Mouse (Mus musculus) forebrain, embryonic 16.5 days (tissue): ENCODE data around the gene Gpd1. TPM values are rescaled to one million over a fixed set of nuclear protein-coding genes. Genes with fewer than 3 reads are reported as not detected.

Source experiments
- ATAC-seq: fragments of 200-750 bp; cut with Nextera tagmentation; 2 replicates; pipeline ENCODE4 v1.8.0; 2017; ENCODE audit warnings: mild to moderate bottlenecking, moderate library complexity
- H3K27ac ChIP-seq: fragments of 300-500 bp; sonication (generic); 2 replicates; pipeline ENCODE4 v1.5.1; 2014; ENCODE audit warnings: low read length, control low read depth
- H3K27me3 ChIP-seq: fragments of 300-500 bp; sonication (generic); replicated peaks from 2 replicates; pipeline ENCODE4 v1.6.1; 2014; ENCODE audit warnings: low read length; ENCODE audit not compliant: control insufficient read depth, insufficient read depth
- H3K36me3 ChIP-seq: fragments of 300-500 bp; sonication (generic); 2 replicates; pipeline ENCODE4 v1.6.1; 2014; ENCODE audit not compliant: control insufficient read depth, insufficient read depth
- H3K4me1 ChIP-seq: fragments of 300-500 bp; sonication (generic); replicated peaks from 2 replicates; pipeline ENCODE4 v1.6.1; 2014; ENCODE audit warnings: low read length; ENCODE audit not compliant: control insufficient read depth, insufficient read depth
- H3K4me2 ChIP-seq: fragments of 300-500 bp; sonication (generic); 2 replicates; pipeline ENCODE4 v1.6.1; 2014; ENCODE audit warnings: mild to moderate bottlenecking, low read length, control low read depth
- H3K4me3 ChIP-seq: fragments of 300-500 bp; sonication (generic); replicated peaks from 2 replicates; pipeline ENCODE4 v1.5.1; 2014; ENCODE audit warnings: mild to moderate bottlenecking, low read length, control low read depth
- H3K9ac ChIP-seq: fragments of 300-500 bp; sonication (generic); replicated peaks from 2 replicates; pipeline ENCODE4 v1.6.1; 2014; ENCODE audit warnings: low read depth, low read length, control low read depth
- H3K9me3 ChIP-seq: fragments of 300-500 bp; sonication (generic); 2 replicates; pipeline ENCODE4 v1.6.1; 2016; ENCODE audit warnings: low read length; ENCODE audit not compliant: control insufficient read depth
- whole genome bisulfite sequencing: fragments of 180-500 bp; shearing (Covaris S2); extraction: QIAGEN DNeasy Blood & Tissue Kit; methylation state at CpG from one replicate; pipeline ENCODE4 v1.1.7; 2014; 5-methylcytosine and 5-hydroxymethylcytosine counted together
- polyA plus RNA-seq: library from polyadenylated mRNA; unstranded; fragments of >200 nt; fragmentation: Nextera tagmentation; extraction: Ambion mirVana; gene quantifications from 2 replicates; pipeline ENCODE4 v1.2.1, GENCODE M21; 2015

Gpd1 gene
- polyA plus RNA-seq, 1 experiment from 2014 or later: 2.4 TPM

- H3K9me3 ChIP-seq: no peaks in the 10 kb centered on the region
- no peaks in the 10 kb centered on the region for H3K27me3 ChIP-seq
- H3K4me2 ChIP-seq: 0 out of 2 replicates have a peak overlapping the region, but pooled peaks have one; percentile 7
- peak; percentile 81 for ATAC-seq
- H3K9ac ChIP-seq: 0 out of 2 replicates have a peak overlapping the region, but pooled peaks have one; percentile 15
- H3K4me3 ChIP-seq: no peak overlapping the region
- no peaks in the 10 kb centered on the region for H3K36me3 ChIP-seq
- peak overlapping the region; percentile 6 for H3K27ac ChIP-seq
- 23% methylated on average over 8 of the region's 8 CpGs for WGBS
- peaks cover 29% of the 10 kb centered on the region for H3K4me1 ChIP-seq
Measured at GRCm38 (mm10) chr15:99677089-99677488, 40.2 kb upstream of the Gpd1 start.

- no peak overlapping the region for H3K4me2 ChIP-seq
- WGBS: 18% methylated on average over 13 of the region's 13 CpGs
Measured at GRCm38 (mm10) chr15:99678063-99678800, 39.1 kb upstream of the Gpd1 start.

GRCm38 (mm10) chr15:99679008-99679407, 38.3 kb upstream of the Gpd1 start:
- no peak overlapping the region for H3K4me3 ChIP-seq
- WGBS: 70% methylated on average over 7 of the region's 7 CpGs
- no peaks in the 10 kb centered on the region for H3K9me3 ChIP-seq
- no peak overlapping the region for H3K4me2 ChIP-seq
- no peak overlapping the region for H3K9ac ChIP-seq
- ATAC-seq: no peak
- H3K27ac ChIP-seq: no peak overlapping the region
- H3K27me3 ChIP-seq: no peaks in the 10 kb centered on the region
- peaks cover 22% of the 10 kb centered on the region for H3K4me1 ChIP-seq
- H3K36me3 ChIP-seq: no peaks in the 10 kb centered on the region

More at GRCm38 (mm10) chr15:99678063-99678800, 39.1 kb upstream of the Gpd1 start:
- Histone ChIP-seq H3K27me3 (no peaks in the 10 kb centered on the region), H3K9me3 (no peaks in the 10 kb centered on the region), H3K36me3 (no peaks in the 10 kb centered on the region), H3K4me3 (no peak overlapping the region), H3K4me1 (peaks cover 23% of the 10 kb centered on the region), H3K9ac (no peak overlapping the region), H3K27ac (no peak overlapping the region)
- no peak for ATAC-seq

- no peak for ATAC-seq
- Histone ChIP-seq H3K36me3 (no peaks in the 10 kb centered on the region), H3K4me1 (no peaks in the 10 kb centered on the region), H3K9me3 (no peaks in the 10 kb centered on the region), H3K4me2 (no peak overlapping the region), H3K27ac (no peak overlapping the region), H3K4me3 (no peak overlapping the region), H3K9ac (no peak overlapping the region), H3K27me3 (no peaks in the 10 kb centered on the region)
- 94% methylated on average over 7 of the region's 7 CpGs for WGBS
Measured at GRCm38 (mm10) chr15:99682880-99683279, 34.4 kb upstream of the Gpd1 start.

GRCm38 (mm10) chr15:99684156-99684555, 33.2 kb upstream of the Gpd1 start:
- WGBS: 96% methylated on average over 5 of the region's 5 CpGs
- no peak overlapping the region for H3K9ac ChIP-seq
- no peaks in the 10 kb centered on the region for H3K27me3 ChIP-seq
- H3K36me3 ChIP-seq: no peaks in the 10 kb centered on the region
- 0 out of 2 replicates have a peak, but pooled peaks cover 4% of the 10 kb centered on the region for H3K4me1 ChIP-seq
- no peaks in the 10 kb centered on the region for H3K9me3 ChIP-seq
- no peak overlapping the region for H3K4me2 ChIP-seq
- H3K27ac ChIP-seq: no peak overlapping the region
- no peak overlapping the region for H3K4me3 ChIP-seq
- no peak for ATAC-seq

GRCm38 (mm10) chr15:99688712-99689111, 28.6 kb upstream of the Gpd1 start:
- Histone ChIP-seq H3K27me3 (no peaks in the 10 kb centered on the region), H3K9me3 (no peaks in the 10 kb centered on the region), H3K4me1 (peaks cover 19% of the 10 kb centered on the region), H3K36me3 (no peaks in the 10 kb centered on the region), H3K9ac (0 out of 2 replicates have a peak overlapping the region, but pooled peaks have one; percentile 17), H3K4me3 (no peak overlapping the region), H3K4me2 (no peak overlapping the region), H3K27ac (no peak overlapping the region)
- ATAC-seq: peak; percentile 54
- 4% methylated on average over 4 of the region's 4 CpGs for WGBS

- Histone ChIP-seq H3K36me3 (no peaks in the 10 kb centered on the region), H3K27ac (no peak overlapping the region), H3K27me3 (no peaks in the 10 kb centered on the region), H3K4me3 (no peak overlapping the region), H3K4me1 (peaks cover 19% of the 10 kb centered on the region), H3K9ac (no peak overlapping the region), H3K9me3 (no peaks in the 10 kb centered on the region), H3K4me2 (no peak overlapping the region)
- no peak for ATAC-seq
- WGBS: 14% methylated on average over 4 of the region's 4 CpGs
Measured at GRCm38 (mm10) chr15:99690924-99691323, 26.4 kb upstream of the Gpd1 start.

GRCm38 (mm10) chr15:99691976-99692375, 25.3 kb upstream of the Gpd1 start:
- no peak overlapping the region for H3K27ac ChIP-seq
- H3K27me3 ChIP-seq: peaks cover 4% of the 10 kb centered on the region
- H3K9me3 ChIP-seq: no peaks in the 10 kb centered on the region
- no peak overlapping the region for H3K4me2 ChIP-seq
- WGBS: 59% methylated on average over 9 of the region's 9 CpGs
- peaks cover 19% of the 10 kb centered on the region for H3K4me1 ChIP-seq
- H3K36me3 ChIP-seq: peaks cover 2% of the 10 kb centered on the region
- peak overlapping the region; percentile 36; the same call in 1 of the 2 replicates for H3K9ac ChIP-seq
- ATAC-seq: peak; percentile 29; the same call in 1 of the 2 replicates
- H3K4me3 ChIP-seq: no peak overlapping the region

GRCm38 (mm10) chr15:99697309-99697708, 20.0 kb upstream of the Gpd1 start:
- Histone ChIP-seq H3K27me3 (peaks cover 9% of the 10 kb centered on the region), H3K4me3 (no peak overlapping the region), H3K9me3 (no peaks in the 10 kb centered on the region), H3K36me3 (peaks cover 5% of the 10 kb centered on the region), H3K27ac (no peak overlapping the region), H3K9ac (no peak overlapping the region), H3K4me1 (peaks cover 8% of the 10 kb centered on the region; the same call in 1 of the 2 replicates), H3K4me2 (no peak overlapping the region)
- ATAC-seq: no peak
- 47% methylated on average over 2 of the region's 2 CpGs for WGBS
